Mouse (Mus musculus) thymus, postnatal 25 days (tissue): ENCODE measurements around the gene Actl6b.
A peak's percentile ranks its signal among the peaks of the same experiment; 100 is the strongest.

Source experiments
- DNase-seq: peaks from one replicate; pipeline ENCODE4 v3.0.0; 2022

Actl6b gene

GRCm38 (mm10) chr5:137553411-137553837 lies at the start of gene Actl6b:
Gene Actl6b, plus strand, starts transcription at chr5:137553517.
- DNase-seq = peak; percentile 72

GRCm38 (mm10) chr5:137504041-137504440 lies 49.3 kb upstream of the Actl6b start:
- DNase-seq = peak; percentile 40

- peak; percentile 84 for DNase-seq
These were observed 43.3 kb upstream of the Actl6b start for GRCm38 (mm10) chr5:137510014-137510501.

GRCm38 (mm10) chr5:137510573-137511390 lies 42.5 kb upstream of the Actl6b start:
- peak; percentile 47 for DNase-seq

GRCm38 (mm10) chr5:137511706-137512105 lies 41.6 kb upstream of the Actl6b start:
- DNase-seq = no peak

GRCm38 (mm10) chr5:137512847-137513794 lies 40.2 kb upstream of the Actl6b start:
- peak; percentile 25 for DNase-seq

GRCm38 (mm10) chr5:137513951-137514721 lies 39.2 kb upstream of the Actl6b start:
- DNase-seq = no peak

GRCm38 (mm10) chr5:137514811-137515210 lies 38.5 kb upstream of the Actl6b start:
- DNase-seq = no peak

GRCm38 (mm10) chr5:137518436-137518835 lies 34.9 kb upstream of the Actl6b start, which contains the start of gene Gigyf1:
Gene Gigyf1, plus strand, starts transcription at chr5:137518548.
- no peak for DNase-seq

- DNase-seq = no peak
These were observed 33.4 kb upstream of the Actl6b start for GRCm38 (mm10) chr5:137519691-137520550.

- no peak for DNase-seq
These were observed 31.5 kb upstream of the Actl6b start for GRCm38 (mm10) chr5:137521861-137522260.

- DNase-seq = no peak
These were observed 30.6 kb upstream of the Actl6b start for GRCm38 (mm10) chr5:137522711-137523110.

- no peak for DNase-seq
These were observed 29.7 kb upstream of the Actl6b start for GRCm38 (mm10) chr5:137523396-137524250.

- no peak for DNase-seq
These were observed 29.1 kb upstream of the Actl6b start for GRCm38 (mm10) chr5:137524251-137524515.

GRCm38 (mm10) chr5:137524671-137525070 lies 28.6 kb upstream of the Actl6b start:
- DNase-seq = no peak

- no peak for DNase-seq
These were observed 27.8 kb upstream of the Actl6b start for GRCm38 (mm10) chr5:137525511-137525910.

- no peak for DNase-seq
These were observed 27.0 kb upstream of the Actl6b start for GRCm38 (mm10) chr5:137526192-137526936.

- no peak for DNase-seq
These were observed 25.9 kb upstream of the Actl6b start for GRCm38 (mm10) chr5:137527413-137527812.

- DNase-seq = no peak
These were observed 24.9 kb upstream of the Actl6b start for GRCm38 (mm10) chr5:137528247-137528968.
